ENCODE assay signal across 29 mouse cellular contexts in genomic region chr3:65325254-65325653, GRCm38 (mm10).
"Had no signal": no experiment of that assay in that cellular context is flagged by ENCODE, and none has a peak within 500 bp of the region (broad histone marks: within the 10 kb centered on the region; RNA-seq: fewer than 3 reads in every experiment).

No protein-coding gene starts in this region.

- H3K27ac ChIP-seq: left cerebral cortex, adult 2 months; limb, embryonic 10.5 days; limb, embryonic 12.5 days; limb, embryonic 13.5 days; limb, embryonic 15.5 days; liver, embryonic 12.5 days; liver, embryonic 13.5 days; liver, embryonic 14.5 days; liver, embryonic 15.5 days; macrophage; midbrain, embryonic 10.5 days; midbrain, embryonic 12.5 days; midbrain, embryonic 13.5 days; midbrain, embryonic 15.5 days; neural tube, embryonic 12.5 days had no signal

- H3K36me3 ChIP-seq: limb, embryonic 10.5 days; limb, embryonic 12.5 days; limb, embryonic 13.5 days; limb, embryonic 15.5 days; liver, embryonic 12.5 days; liver, embryonic 13.5 days; liver, embryonic 15.5 days; midbrain, embryonic 10.5 days; midbrain, embryonic 12.5 days; midbrain, embryonic 13.5 days; midbrain, embryonic 15.5 days; neural tube, embryonic 12.5 days had no signal

- H3K4me2 ChIP-seq: limb, embryonic 12.5 days; limb, embryonic 13.5 days; limb, embryonic 15.5 days; liver, embryonic 11.5 days; liver, embryonic 12.5 days; liver, embryonic 13.5 days; liver, embryonic 15.5 days; midbrain, embryonic 11.5 days; midbrain, embryonic 12.5 days; midbrain, embryonic 13.5 days; midbrain, embryonic 15.5 days; neural tube, embryonic 12.5 days had no signal

- H3K9ac ChIP-seq: limb, embryonic 12.5 days; limb, embryonic 13.5 days; limb, embryonic 15.5 days; liver, embryonic 12.5 days; liver, embryonic 13.5 days; liver, embryonic 14.5 days; liver, embryonic 15.5 days; liver, postnatal 0 days; midbrain, embryonic 12.5 days; midbrain, embryonic 13.5 days; midbrain, embryonic 15.5 days; neural tube, embryonic 12.5 days had no signal

- H3K27me3 ChIP-seq: limb, embryonic 12.5 days; limb, embryonic 13.5 days; limb, embryonic 15.5 days; liver, embryonic 12.5 days; liver, embryonic 13.5 days; liver, embryonic 15.5 days; megakaryocyte, embryonic 14.5 days; midbrain, embryonic 12.5 days; midbrain, embryonic 13.5 days; midbrain, embryonic 15.5 days; neural tube, embryonic 12.5 days had no signal

- H3K4me1 ChIP-seq: limb, embryonic 10.5 days; limb, embryonic 12.5 days; limb, embryonic 13.5 days; limb, embryonic 15.5 days; liver, embryonic 12.5 days; liver, embryonic 13.5 days; liver, embryonic 15.5 days; megakaryocyte, embryonic 14.5 days; midbrain, embryonic 10.5 days; midbrain, embryonic 12.5 days; midbrain, embryonic 13.5 days; midbrain, embryonic 15.5 days; neural tube, embryonic 12.5 days had no signal

- ATAC-seq: liver, embryonic 12.5 days; liver, postnatal 0 days; midbrain, embryonic 13.5 days; midbrain, embryonic 15.5 days; midbrain, embryonic 16.5 days had no signal

- H3K4me3 ChIP-seq: left cerebral cortex, adult 2 months; limb, embryonic 10.5 days; limb, embryonic 12.5 days; limb, embryonic 13.5 days; limb, embryonic 15.5 days; liver, embryonic 12.5 days; liver, embryonic 13.5 days; liver, embryonic 15.5 days; megakaryocyte, embryonic 14.5 days; midbrain, embryonic 10.5 days; midbrain, embryonic 12.5 days; midbrain, embryonic 13.5 days; midbrain, embryonic 15.5 days; myocyte; neural tube, embryonic 12.5 days had no signal

- H3K9me3 ChIP-seq: limb, embryonic 10.5 days; limb, embryonic 12.5 days; limb, embryonic 13.5 days; limb, embryonic 15.5 days; liver, embryonic 12.5 days; liver, embryonic 13.5 days; liver, embryonic 15.5 days; megakaryocyte, embryonic 14.5 days; midbrain, embryonic 10.5 days; midbrain, embryonic 12.5 days; midbrain, embryonic 13.5 days; midbrain, embryonic 15.5 days; neural tube, embryonic 12.5 days had no signal

- DNase-seq: layer of hippocampus, postnatal 36 days; left cerebral cortex, postnatal 4 days; liver; liver, embryonic 13.5 days; liver, postnatal 0 days; lung, adult 2 months; lung, postnatal 10 days; lung, postnatal 14 days; lung, postnatal 36 days; midbrain, embryonic 14.5 days had no signal
